Comparison of ENCODE assay signal across 16 mouse cellular contexts in genomic region chr14:21586481-21587118, GRCm38 (mm10).
A peak's percentile ranks its signal among the peaks of the same experiment; 100 is the strongest.
DNase-seq lines count a peak whose midpoint lies in the region; ATAC-seq and TF ChIP-seq lines count a peak whose summit lies in the region.
"Had no signal": no experiment of that assay in that cellular context is flagged by ENCODE, and none has a peak within 500 bp of the region (broad histone marks: within the 10 kb centered on the region; RNA-seq: fewer than 3 reads in every experiment).

No protein-coding gene starts in this region.

- no peaks in the 10 kb centered on the region for H3K9me3 ChIP-seq in heart, embryonic 13.5 days
- H3K9me3 ChIP-seq in liver, embryonic 11.5 days (ENCODE audit: control insufficient read depth, low read length): no peaks in the 10 kb centered on the region
- no peaks in the 10 kb centered on the region for H3K9me3 ChIP-seq in stomach, embryonic 15.5 days
- H3K9me3 ChIP-seq: forebrain, embryonic 10.5 days; liver, embryonic 12.5 days; midbrain, embryonic 12.5 days had no signal

- DNase-seq in heart, postnatal 14 days: no peak
- peak; percentile 35 for DNase-seq in liver, adult 2 months (ENCODE audit: extremely low read depth, low read depth, low spot score)
- no peak for DNase-seq in liver, embryonic 11.5 days (ENCODE audit: low spot score)
- DNase-seq in ZHBTc4 (ENCODE audit: low read depth, low spot score): peak; percentile 51
- DNase-seq in testis, postnatal 10 days (ENCODE audit: low spot score): no peak
- DNase-seq in adrenal gland, postnatal 14 days: no peak
- DNase-seq: adrenal gland, adult 8-10 months; cerebellum, postnatal 14 days; heart, postnatal 4 days; lung, postnatal 10 days; thymus, postnatal 4 days had no signal

- no peak overlapping the region for H3K4me3 ChIP-seq in heart, embryonic 13.5 days
- no peak overlapping the region for H3K4me3 ChIP-seq in liver, adult 2 months (ENCODE audit: insufficient read depth, low read depth, low read length)
- H3K4me3 ChIP-seq in liver, embryonic 11.5 days (ENCODE audit: low read depth, low read length): no peak overlapping the region
- no peak overlapping the region for H3K4me3 ChIP-seq in stomach, embryonic 15.5 days (replicated peaks)
- H3K4me3 ChIP-seq: forebrain, embryonic 10.5 days; liver, embryonic 12.5 days; midbrain, embryonic 12.5 days had no signal

- ATAC-seq in heart, embryonic 13.5 days (ENCODE audit: extremely low read depth, insufficient number of reproducible peaks, low FRiP score, low TSS enrichment): no peak
- ATAC-seq in liver, embryonic 11.5 days (replicated peaks; ENCODE audit: low FRiP score): no peak
- ATAC-seq in stomach, embryonic 15.5 days (ENCODE audit: insufficient read depth, low FRiP score, low read depth): no peak
- ATAC-seq: liver, embryonic 12.5 days had no signal

- WGBS in heart, embryonic 13.5 days: 44% methylated on average over 4 of the region's 4 CpGs
- 25% methylated on average over 4 of the region's 4 CpGs for WGBS in liver, adult 2 months
- WGBS in liver, embryonic 11.5 days: 47% methylated on average over 4 of the region's 4 CpGs
- 28% methylated on average over 4 of the region's 4 CpGs for whole genome bisulfite sequencing in stomach, embryonic 15.5 days

- no peak for TF ChIP-seq CTCF in liver, adult 2 months (IDR thresholded peaks at IDR 0.05; ENCODE audit: low read depth, low read length)

- intact Hi-C loops in heart, postnatal 14 days (cut with DNase I): no loop called here

- no peaks in the 10 kb centered on the region for H3K36me3 ChIP-seq in heart, embryonic 13.5 days
- H3K36me3 ChIP-seq in liver, adult 2 months (ENCODE audit: control insufficient read depth, insufficient read depth, low read length): no peaks in the 10 kb centered on the region
- H3K36me3 ChIP-seq in liver, embryonic 11.5 days (ENCODE audit: control insufficient read depth, insufficient read depth, low read length): no peaks in the 10 kb centered on the region
- no peaks in the 10 kb centered on the region for H3K36me3 ChIP-seq in stomach, embryonic 15.5 days
- H3K36me3 ChIP-seq: forebrain, embryonic 10.5 days; liver, embryonic 12.5 days; midbrain, embryonic 12.5 days had no signal

- TF ChIP-seq POLR2A in liver, adult 2 months (IDR thresholded peaks at IDR 0.05; ENCODE audit: extremely low read depth, insufficient read depth, low read length): no peak

- no peaks in the 10 kb centered on the region for H3K27me3 ChIP-seq in heart, embryonic 13.5 days (replicated peaks)
- no peaks in the 10 kb centered on the region for H3K27me3 ChIP-seq in liver, adult 2 months (ENCODE audit: control insufficient read depth, insufficient read depth, low read length)
- no peaks in the 10 kb centered on the region for H3K27me3 ChIP-seq in liver, embryonic 11.5 days (replicated peaks; ENCODE audit: control insufficient read depth, insufficient read depth, low read length)
- no peaks in the 10 kb centered on the region for H3K27me3 ChIP-seq in stomach, embryonic 15.5 days (replicated peaks)
- H3K27me3 ChIP-seq: liver, embryonic 12.5 days; midbrain, embryonic 12.5 days had no signal

- H3K4me1 ChIP-seq in heart, embryonic 13.5 days: peaks cover 81% of the 10 kb centered on the region
- peaks cover 34% of the 10 kb centered on the region for H3K4me1 ChIP-seq in liver, adult 2 months (ENCODE audit: control insufficient read depth, insufficient read depth, low read length)
- peaks cover 13% of the 10 kb centered on the region for H3K4me1 ChIP-seq in liver, embryonic 11.5 days (replicated peaks; ENCODE audit: control insufficient read depth, insufficient read depth, low read length)
- H3K4me1 ChIP-seq in stomach, embryonic 15.5 days: peaks cover 26% of the 10 kb centered on the region

- H3K27ac ChIP-seq in heart, embryonic 13.5 days (replicated peaks): peak overlapping the region; percentile 39; the same call in 1 of the 2 replicates
- no peak overlapping the region; the same call in 1 of the 2 replicates for H3K27ac ChIP-seq in liver, adult 2 months (replicated peaks; ENCODE audit: insufficient read depth, low read depth, low read length)
- no peak overlapping the region for H3K27ac ChIP-seq in liver, embryonic 11.5 days (ENCODE audit: low read depth, low read length)
- H3K27ac ChIP-seq in stomach, embryonic 15.5 days: peak overlapping the region; percentile 55
- H3K27ac ChIP-seq: forebrain, embryonic 10.5 days; liver, embryonic 12.5 days; midbrain, embryonic 12.5 days had no signal

- no peak overlapping the region for H3K9ac ChIP-seq in heart, embryonic 13.5 days
- no peak overlapping the region for H3K9ac ChIP-seq in liver, adult 2 months (ENCODE audit: low read depth, low read length)
- H3K9ac ChIP-seq in liver, embryonic 11.5 days (ENCODE audit: low read depth, low read length): no peak overlapping the region
- H3K9ac ChIP-seq in stomach, embryonic 15.5 days: no peak overlapping the region
- H3K9ac ChIP-seq: liver, embryonic 12.5 days; midbrain, embryonic 12.5 days had no signal

- peaks cover 17% of the 10 kb centered on the region for H3K79me2 ChIP-seq in liver, adult 2 months (ENCODE audit: control insufficient read depth, insufficient read depth, low read length)

- H3K4me2 ChIP-seq in heart, embryonic 13.5 days: no peak overlapping the region
- no peak overlapping the region for H3K4me2 ChIP-seq in liver, embryonic 11.5 days
- no peak overlapping the region for H3K4me2 ChIP-seq in stomach, embryonic 15.5 days
- H3K4me2 ChIP-seq: liver, embryonic 12.5 days; midbrain, embryonic 12.5 days had no signal

Comparison
In these comparisons a context has a peak if more than half of its experiments do, and no peak if none do; other contexts are left out.
1. DNase-seq: peak in liver, adult 2 months (single experiment) and ZHBTc4 (single experiment); none in heart, postnatal 14 days (0 of 2), liver, embryonic 11.5 days (single experiment), testis, postnatal 10 days (single experiment) and adrenal gland, postnatal 14 days (single experiment).
2. H3K27ac ChIP-seq: peak in heart, embryonic 13.5 days (single experiment) and stomach, embryonic 15.5 days (single experiment); none in liver, adult 2 months (single experiment) and liver, embryonic 11.5 days (single experiment).